Mouse (Mus musculus) testis, adult 2 months (tissue): Measurements from ENCODE around the gene Ints7.

ENCODE experiments used
- CTCF ChIP-seq: fragments of 200-500 bp; IDR thresholded peaks from 2 replicates; pipeline ENCODE4 v1.5.1; 2012; ENCODE audit warnings: low read depth, mild to moderate bottlenecking, inconsistent platforms, low read length, moderate library complexity; ENCODE audit not compliant: control insufficient read depth, insufficient read depth, insufficient replicate concordance
- POLR2A ChIP-seq: fragments of 200-500 bp; IDR thresholded peaks from 2 replicates; pipeline ENCODE4 v1.6.1; 2012; ENCODE audit warnings: low read depth, mild to moderate bottlenecking, inconsistent platforms, low read length, moderate library complexity; ENCODE audit not compliant: control insufficient read depth

- TF ChIP-seq POLR2A (no peak), CTCF (no peak)
Observed at GRCm38 (mm10) chr1:191541014-191541413, 34.4 kb upstream of the Ints7 start.
